Mouse (Mus musculus) myocyte (in vitro differentiated cells): ENCODE results near the gene H2-Oa. TPM values are rescaled to one million over a fixed set of nuclear protein-coding genes. Genes with fewer than 3 reads are reported as not detected.

Experiments used
- polyA plus RNA-seq: library from polyadenylated mRNA; unstranded; fragments of >200 nt; fragmentation: generic; extraction: Trizol; gene quantifications from one replicate; pipeline ENCODE4 v1.2.1, GENCODE M21; 2012; ENCODE audit warnings: missing spikeins

Gene H2-Oa
- polyA plus RNA-seq, 1 experiment: 0.07 TPM

Other genes with a start within 250 kb of the H2-Oa start
- gene Cd320, start 249.2 kb upstream of the H2-Oa start, polyA plus RNA-seq: 83.1 TPM
- not detected for gene Gm7029, start 218.5 kb upstream of the H2-Oa start, polyA plus RNA-seq
- 32.2 TPM for gene Kifc1, start 201.7 kb upstream of the H2-Oa start, polyA plus RNA-seq
- 0.17 TPM for gene Platr17, start 187.2 kb upstream of the H2-Oa start, polyA plus RNA-seq
- gene Daxx, start 182.9 kb upstream of the H2-Oa start, polyA plus RNA-seq: 16.9 TPM
- 50.6 TPM for gene Tapbp, start 176.4 kb upstream of the H2-Oa start, polyA plus RNA-seq
- 31.6 TPM for gene Zbtb22, start 176.4 kb upstream of the H2-Oa start, polyA plus RNA-seq
- 20.1 TPM for gene Rgl2, start 162.8 kb upstream of the H2-Oa start, polyA plus RNA-seq
- gene Pfdn6, start 152.0 kb upstream of the H2-Oa start, polyA plus RNA-seq: 110 TPM
- gene Wdr46, start 151.7 kb upstream of the H2-Oa start, polyA plus RNA-seq: 25.9 TPM
- gene B3galt4, start 140.9 kb upstream of the H2-Oa start, polyA plus RNA-seq: 1.2 TPM
- gene Vps52, start 136.5 kb upstream of the H2-Oa start, polyA plus RNA-seq: 29.9 TPM
- 287 TPM for gene Rps18, start 136.3 kb upstream of the H2-Oa start, polyA plus RNA-seq
- gene H2-K1, start 92.0 kb upstream of the H2-Oa start, polyA plus RNA-seq: 89.2 TPM
- gene Ring1, start 67.7 kb upstream of the H2-Oa start, polyA plus RNA-seq: 42.9 TPM
- 51.1 TPM for gene H2-Ke6, start 64.3 kb upstream of the H2-Oa start, polyA plus RNA-seq
- 207 TPM for gene Slc39a7, start 60.7 kb upstream of the H2-Oa start, polyA plus RNA-seq
- gene Rxrb, start 60.5 kb upstream of the H2-Oa start, polyA plus RNA-seq: 45.8 TPM
- 0.94 TPM for gene Col11a2, start 52.9 kb upstream of the H2-Oa start, polyA plus RNA-seq
- 7.2 TPM for gene H2-DMa, start 27.2 kb downstream of the H2-Oa start, polyA plus RNA-seq
- 90.1 TPM for gene Brd2, start 30.3 kb downstream of the H2-Oa start, polyA plus RNA-seq
- gene H2-DMb2, start 51.0 kb downstream of the H2-Oa start, polyA plus RNA-seq: not detected
- not detected for gene H2-DMb1, start 60.7 kb downstream of the H2-Oa start, polyA plus RNA-seq
- 0.62 TPM for gene Tap1, start 95.2 kb downstream of the H2-Oa start, polyA plus RNA-seq
- gene Psmb9, start 95.4 kb downstream of the H2-Oa start, polyA plus RNA-seq: 0.26 TPM
- gene Psmb8, start 105.4 kb downstream of the H2-Oa start, polyA plus RNA-seq: 0.44 TPM
- 5.3 TPM for gene Tap2, start 111.2 kb downstream of the H2-Oa start, polyA plus RNA-seq
- gene H2-Ob, start 146.6 kb downstream of the H2-Oa start, polyA plus RNA-seq: not detected
- gene H2-Ab1, start 165.3 kb downstream of the H2-Oa start, polyA plus RNA-seq: not detected
- gene H2-Aa, start 195.5 kb downstream of the H2-Oa start, polyA plus RNA-seq: not detected
- gene H2-Eb1, start 213.5 kb downstream of the H2-Oa start, polyA plus RNA-seq: not detected
- gene H2-Eb2, start 233.3 kb downstream of the H2-Oa start, polyA plus RNA-seq: not detected